Mouse (Mus musculus): ENCODE results near the gene Cacna2d3. TPM values are rescaled to one million over a fixed set of nuclear protein-coding genes. Genes with fewer than 3 reads are reported as not detected.

Cacna2d3 gene
- polyA plus RNA-seq, 1 experiment from 2014 or later, result 20.4 TPM

GRCm38 (mm10) chr14:29382786-29383185 lies 338.9 kb downstream of the Cacna2d3 start:
- Histone ChIP-seq H3K27me3 (ENCODE audit: control insufficient read depth, insufficient read depth, low read length) (no peaks in the 10 kb centered on the region), H3K4me3 (ENCODE audit: low read depth, low read length) (no peak overlapping the region), H3K4me1 (replicated peaks; ENCODE audit: control insufficient read depth, insufficient read depth, low read length) (no peaks in the 10 kb centered on the region), H3K36me3 (ENCODE audit: control insufficient read depth, insufficient read depth, low read length) (no peaks in the 10 kb centered on the region), H3K9me3 (ENCODE audit: control insufficient read depth, low read length) (no peaks in the 10 kb centered on the region), H3K4me2 (replicated peaks; ENCODE audit: low read depth, low read length) (no peak overlapping the region), H3K27ac (ENCODE audit: low read depth, low read length) (no peak overlapping the region), H3K9ac (ENCODE audit: low read depth, low read length) (no peak overlapping the region)
- WGBS, result 94% methylated on average over 2 of the region's 2 CpGs
- ATAC-seq (ENCODE audit: low FRiP score), result no peak
- DNase-seq (ENCODE audit: low spot score), result no peak

- no peak overlapping the region for H3K9ac ChIP-seq (ENCODE audit: low read depth, low read length)
- H3K36me3 ChIP-seq (ENCODE audit: control insufficient read depth, insufficient read depth, low read length), result no peaks in the 10 kb centered on the region
- ATAC-seq (ENCODE audit: low FRiP score) (no peak), DNase-seq (ENCODE audit: low spot score) (no peak)
- no peak overlapping the region for H3K4me2 ChIP-seq (replicated peaks; ENCODE audit: low read depth, low read length)
- H3K27me3 ChIP-seq (ENCODE audit: control insufficient read depth, insufficient read depth, low read length), result no peaks in the 10 kb centered on the region
- no peaks in the 10 kb centered on the region for H3K4me1 ChIP-seq (replicated peaks; ENCODE audit: control insufficient read depth, insufficient read depth, low read length)
- H3K9me3 ChIP-seq (ENCODE audit: control insufficient read depth, low read length), result no peaks in the 10 kb centered on the region
- H3K27ac ChIP-seq (ENCODE audit: low read depth, low read length), result no peak overlapping the region
- H3K4me3 ChIP-seq (ENCODE audit: low read depth, low read length), result no peak overlapping the region
- 95% methylated on average over 5 of the region's 5 CpGs for WGBS
Observed at GRCm38 (mm10) chr14:29366911-29367310, 354.8 kb downstream of the Cacna2d3 start.

GRCm38 (mm10) chr14:29362448-29362847 lies 359.2 kb downstream of the Cacna2d3 start:
- WGBS, result 58% methylated on average over 3 of the region's 3 CpGs
- ATAC-seq (ENCODE audit: low FRiP score) (no peak), DNase-seq (ENCODE audit: low spot score) (no peak)
- Histone ChIP-seq H3K4me1 (replicated peaks; ENCODE audit: control insufficient read depth, insufficient read depth, low read length) (no peaks in the 10 kb centered on the region), H3K9ac (ENCODE audit: low read depth, low read length) (no peak overlapping the region), H3K4me2 (replicated peaks; ENCODE audit: low read depth, low read length) (no peak overlapping the region), H3K4me3 (ENCODE audit: low read depth, low read length) (no peak overlapping the region), H3K36me3 (ENCODE audit: control insufficient read depth, insufficient read depth, low read length) (no peaks in the 10 kb centered on the region), H3K9me3 (ENCODE audit: control insufficient read depth, low read length) (no peaks in the 10 kb centered on the region), H3K27ac (ENCODE audit: low read depth, low read length) (no peak overlapping the region), H3K27me3 (ENCODE audit: control insufficient read depth, insufficient read depth, low read length) (no peaks in the 10 kb centered on the region)

- no peak overlapping the region for H3K9ac ChIP-seq (ENCODE audit: low read depth, low read length)
- H3K27me3 ChIP-seq (ENCODE audit: control insufficient read depth, insufficient read depth, low read length), result no peaks in the 10 kb centered on the region
- H3K36me3 ChIP-seq (ENCODE audit: control insufficient read depth, insufficient read depth, low read length), result no peaks in the 10 kb centered on the region
- no peak for DNase-seq (ENCODE audit: low spot score)
- H3K4me3 ChIP-seq (ENCODE audit: low read depth, low read length), result no peak overlapping the region
- H3K27ac ChIP-seq (ENCODE audit: low read depth, low read length), result no peak overlapping the region
- 77% methylated on average over 4 of the region's 4 CpGs for WGBS
- no peak overlapping the region for H3K4me2 ChIP-seq (replicated peaks; ENCODE audit: low read depth, low read length)
- H3K9me3 ChIP-seq (ENCODE audit: control insufficient read depth, low read length), result no peaks in the 10 kb centered on the region
- no peak for ATAC-seq (ENCODE audit: low FRiP score)
- H3K4me1 ChIP-seq (replicated peaks; ENCODE audit: control insufficient read depth, insufficient read depth, low read length), result no peaks in the 10 kb centered on the region
Observed at GRCm38 (mm10) chr14:29350627-29351026, 371.0 kb downstream of the Cacna2d3 start.

- H3K27ac ChIP-seq (ENCODE audit: low read depth, low read length), result no peak overlapping the region
Observed at GRCm38 (mm10) chr14:29341581-29341980, 380.1 kb downstream of the Cacna2d3 start.

GRCm38 (mm10) chr14:29340728-29341127 lies 380.9 kb downstream of the Cacna2d3 start:
- ATAC-seq (ENCODE audit: low FRiP score) (no peak), DNase-seq (ENCODE audit: low spot score) (no peak)
- Histone ChIP-seq H3K4me3 (ENCODE audit: low read depth, low read length) (no peak overlapping the region), H3K27me3 (ENCODE audit: control insufficient read depth, insufficient read depth, low read length) (no peaks in the 10 kb centered on the region), H3K9me3 (ENCODE audit: control insufficient read depth, low read length) (no peaks in the 10 kb centered on the region), H3K4me2 (replicated peaks; ENCODE audit: low read depth, low read length) (no peak overlapping the region), H3K9ac (ENCODE audit: low read depth, low read length) (no peak overlapping the region), H3K27ac (ENCODE audit: low read depth, low read length) (no peak overlapping the region), H3K36me3 (ENCODE audit: control insufficient read depth, insufficient read depth, low read length) (no peaks in the 10 kb centered on the region), H3K4me1 (replicated peaks; ENCODE audit: control insufficient read depth, insufficient read depth, low read length) (no peaks in the 10 kb centered on the region; the same call in 1 of the 2 replicates)
- 52% methylated on average over 5 of the region's 5 CpGs for whole genome bisulfite sequencing

More at GRCm38 (mm10) chr14:29341581-29341980, 380.1 kb downstream of the Cacna2d3 start:
- ATAC-seq (ENCODE audit: low FRiP score), result no peak
- H3K9me3 ChIP-seq (ENCODE audit: control insufficient read depth, low read length), result no peaks in the 10 kb centered on the region
- no peak overlapping the region for H3K4me3 ChIP-seq (ENCODE audit: low read depth, low read length)
- H3K9ac ChIP-seq (ENCODE audit: low read depth, low read length), result no peak overlapping the region
- H3K4me2 ChIP-seq (replicated peaks; ENCODE audit: low read depth, low read length), result no peak overlapping the region
- no peaks in the 10 kb centered on the region for H3K27me3 ChIP-seq (ENCODE audit: control insufficient read depth, insufficient read depth, low read length)
- no peak for DNase-seq (ENCODE audit: low spot score)
- no peaks in the 10 kb centered on the region; the same call in 1 of the 2 replicates for H3K4me1 ChIP-seq (replicated peaks; ENCODE audit: control insufficient read depth, insufficient read depth, low read length)
- 87% methylated on average over 6 of the region's 6 CpGs for WGBS
- no peaks in the 10 kb centered on the region for H3K36me3 ChIP-seq (ENCODE audit: control insufficient read depth, insufficient read depth, low read length)

GRCm38 (mm10) chr14:29334897-29335296 lies 386.8 kb downstream of the Cacna2d3 start:
- Histone ChIP-seq H3K27me3 (ENCODE audit: control insufficient read depth, insufficient read depth, low read length) (no peaks in the 10 kb centered on the region), H3K4me3 (ENCODE audit: low read depth, low read length) (no peak overlapping the region), H3K4me1 (replicated peaks; ENCODE audit: control insufficient read depth, insufficient read depth, low read length) (no peaks in the 10 kb centered on the region), H3K9ac (ENCODE audit: low read depth, low read length) (no peak overlapping the region), H3K36me3 (ENCODE audit: control insufficient read depth, insufficient read depth, low read length) (no peaks in the 10 kb centered on the region), H3K27ac (ENCODE audit: low read depth, low read length) (no peak overlapping the region), H3K4me2 (replicated peaks; ENCODE audit: low read depth, low read length) (no peak overlapping the region), H3K9me3 (ENCODE audit: control insufficient read depth, low read length) (no peaks in the 10 kb centered on the region)
- no peak for DNase-seq (ENCODE audit: low spot score)
- WGBS, result 93% methylated on average over 5 of the region's 5 CpGs
- ATAC-seq (ENCODE audit: low FRiP score), result no peak

GRCm38 (mm10) chr14:29334216-29334615 lies 387.4 kb downstream of the Cacna2d3 start:
- no peak overlapping the region for H3K4me3 ChIP-seq (ENCODE audit: low read depth, low read length)
- ATAC-seq (ENCODE audit: low FRiP score), result no peak
- H3K4me2 ChIP-seq (replicated peaks; ENCODE audit: low read depth, low read length), result no peak overlapping the region
- no peaks in the 10 kb centered on the region for H3K9me3 ChIP-seq (ENCODE audit: control insufficient read depth, low read length)
- 94% methylated on average over 2 of the region's 2 CpGs for WGBS
- no peaks in the 10 kb centered on the region for H3K27me3 ChIP-seq (ENCODE audit: control insufficient read depth, insufficient read depth, low read length)
- H3K36me3 ChIP-seq (ENCODE audit: control insufficient read depth, insufficient read depth, low read length), result no peaks in the 10 kb centered on the region
- no peaks in the 10 kb centered on the region for H3K4me1 ChIP-seq (replicated peaks; ENCODE audit: control insufficient read depth, insufficient read depth, low read length)
- DNase-seq (ENCODE audit: low spot score), result no peak
- H3K9ac ChIP-seq (ENCODE audit: low read depth, low read length), result no peak overlapping the region
- H3K27ac ChIP-seq (ENCODE audit: low read depth, low read length), result no peak overlapping the region

GRCm38 (mm10) chr14:29324430-29324782 lies 397.3 kb downstream of the Cacna2d3 start:
- Histone ChIP-seq H3K4me1 (replicated peaks; ENCODE audit: control insufficient read depth, insufficient read depth, low read length) (no peaks in the 10 kb centered on the region), H3K9me3 (ENCODE audit: control insufficient read depth, low read length) (no peaks in the 10 kb centered on the region), H3K27me3 (ENCODE audit: control insufficient read depth, insufficient read depth, low read length) (no peaks in the 10 kb centered on the region), H3K36me3 (ENCODE audit: control insufficient read depth, insufficient read depth, low read length) (no peaks in the 10 kb centered on the region), H3K9ac (ENCODE audit: low read depth, low read length) (no peak overlapping the region), H3K27ac (ENCODE audit: low read depth, low read length) (no peak overlapping the region), H3K4me3 (ENCODE audit: low read depth, low read length) (no peak overlapping the region), H3K4me2 (replicated peaks; ENCODE audit: low read depth, low read length) (no peak overlapping the region)
- DNase-seq (ENCODE audit: low spot score), result no peak
- ATAC-seq (ENCODE audit: low FRiP score), result no peak
- WGBS, result 93% methylated on average over 5 of the region's 5 CpGs
